Mouse (Mus musculus) bone marrow macrophage, adult 2 months (primary cell): Measurements from ENCODE around the gene Hhatl.

Experiments
- CTCF ChIP-seq: IDR thresholded peaks from 2 replicates; pipeline ENCODE4 v1.5.1; 2012; ENCODE audit warnings: low read depth, mild to moderate bottlenecking, low read length, moderate library complexity
- POLR2A ChIP-seq: IDR thresholded peaks from 2 replicates; pipeline ENCODE4 v1.6.1; 2012; ENCODE audit warnings: mild to moderate bottlenecking, low read depth, low read length, borderline replicate concordance

DNA sequence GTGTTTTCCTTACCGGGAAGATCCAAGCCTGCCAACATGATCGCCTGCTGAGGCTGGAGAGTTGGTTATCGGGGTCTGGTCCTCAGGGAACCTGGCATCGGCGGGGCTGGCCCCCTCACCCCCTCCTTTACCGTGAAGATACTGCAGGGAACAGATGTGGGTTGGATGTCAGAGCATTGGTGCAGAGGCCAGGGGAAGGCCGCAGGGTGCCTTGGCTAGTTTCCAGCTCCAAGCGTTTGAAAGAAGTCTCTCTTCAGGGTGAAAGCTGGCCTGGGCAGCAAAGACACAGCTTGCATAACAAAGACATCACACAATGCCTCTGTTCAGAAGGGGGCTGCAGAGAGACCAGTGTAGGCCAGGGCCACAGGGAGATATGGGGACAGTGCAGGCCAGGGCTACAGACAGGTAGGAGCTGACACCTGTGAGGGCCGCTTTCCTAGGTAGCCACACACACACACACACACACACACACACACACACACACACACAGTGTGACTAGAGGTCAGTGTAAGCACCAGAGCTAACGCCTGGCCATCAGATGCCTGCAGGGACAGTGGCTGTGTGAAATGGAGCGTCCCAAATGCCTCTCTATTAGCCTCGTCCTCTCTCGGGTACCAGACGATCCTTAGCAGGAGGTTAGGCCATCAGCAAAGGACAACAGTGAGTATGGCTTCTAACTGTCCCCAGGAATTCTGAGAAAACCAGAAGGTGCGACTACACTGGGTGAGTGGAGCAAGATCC is 17.9 kb upstream of the Hhatl start:
- no peak for TF ChIP-seq POLR2A
- TF ChIP-seq CTCF, result no peak
